3 mouse cellular contexts compared by ENCODE assay signal in the genomic region with DNA sequence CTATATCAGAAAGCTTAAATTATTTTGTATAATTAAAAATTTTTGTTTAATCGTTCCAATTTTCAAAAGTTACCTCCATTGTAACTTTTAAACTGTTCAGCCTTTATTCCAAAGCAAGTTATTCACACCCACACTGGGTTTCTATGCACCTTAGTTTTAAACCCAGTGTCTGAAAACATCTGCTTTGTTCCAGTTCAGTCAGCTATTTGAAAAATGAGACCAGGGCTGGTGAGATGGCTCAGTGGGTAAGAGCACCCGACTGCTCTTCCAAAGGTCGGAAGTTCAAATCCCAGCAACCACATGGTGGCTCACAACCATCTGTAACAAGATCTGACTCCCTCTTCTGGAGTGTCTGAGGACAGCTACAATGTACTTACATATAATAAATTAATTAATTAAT. TPM values are rescaled to one million over a fixed set of nuclear protein-coding genes. Genes with fewer than 3 reads are reported as not detected.
"Had no signal": no experiment of that assay in that cellular context is flagged by ENCODE, and none has a peak within 500 bp of the region (broad histone marks: within the 10 kb centered on the region; RNA-seq: fewer than 3 reads in every experiment).

No protein-coding gene starts in this region.

RNA-seq across cellular contexts. Expression of gene Ptges3l, which starts 12.9 kb away (rescaled TPM):
- total RNA-seq: common myeloid progenitor, adult 5-6 weeks had no signal
- polyA plus RNA-seq: erythroblast, embryonic 14.5 days had no signal

RNA-seq across cellular contexts. Expression of gene Gm27029, which starts 13.4 kb away (rescaled TPM):
- total RNA-seq: granulocyte monocyte progenitor cell, adult 5-6 weeks had no signal
